Mouse (Mus musculus) layer of hippocampus, adult 18-20 months (tissue): ENCODE measurements at regions not wholly inside any gene's neighbourhood (a gene's known extent, or its start where the extent isn't known, plus 50 kb on each side); places are given as distances from the start of the nearest gene placed in this dataset.
A peak's percentile ranks its signal among the peaks of the same experiment; 100 is the strongest.

ENCODE experiments used
- DNase-seq, 2 experiments: peaks; one replicate each; pipeline ENCODE4 v3.0.0; 2022; ENCODE audit warnings: low spot score in 2 of 2

DNA sequence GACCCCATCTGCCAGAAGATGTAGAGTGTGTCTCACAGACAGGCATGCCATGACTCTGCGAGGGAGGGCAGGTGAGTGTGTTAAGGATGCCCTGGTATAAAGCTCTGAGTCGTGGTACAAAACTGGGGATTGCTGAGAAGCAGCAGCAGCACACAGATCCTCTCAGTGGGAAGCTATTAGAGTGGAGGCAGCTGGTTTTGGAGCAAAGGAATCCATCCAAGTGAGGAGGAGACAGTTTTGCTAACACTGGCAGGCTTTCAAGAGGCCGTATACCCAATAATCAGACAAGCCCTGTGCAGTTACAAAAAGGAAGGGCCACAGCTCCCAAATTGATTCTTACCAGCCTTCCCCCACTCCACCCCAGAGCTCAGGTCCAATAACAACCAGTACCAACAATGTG lies 170.4 kb upstream of the AI593442 start:
- DNase-seq, result peak; percentile 44 to 77

DNA sequence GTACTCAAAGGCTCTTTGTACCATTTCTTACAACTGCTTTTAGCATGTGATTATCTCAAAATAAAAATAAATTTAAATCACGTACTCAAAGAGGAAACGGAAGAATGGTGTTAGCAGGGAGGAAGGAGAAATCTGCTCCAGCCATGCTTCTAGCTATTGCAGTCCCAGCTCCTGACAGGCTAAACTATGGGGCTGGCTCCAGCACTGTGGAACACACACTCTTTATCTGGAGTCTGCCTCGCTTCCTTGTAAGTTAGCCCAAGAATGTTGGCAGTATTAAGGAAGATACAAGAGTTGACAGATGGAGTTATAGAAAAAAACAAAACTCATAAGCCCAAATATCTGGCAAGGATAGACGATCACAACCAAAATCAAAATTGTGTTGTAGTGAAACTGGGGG lies 161.5 kb upstream of the AI593442 start:
- DNase-seq, result peak in 1 of 2 experiments; percentile 39

DNA sequence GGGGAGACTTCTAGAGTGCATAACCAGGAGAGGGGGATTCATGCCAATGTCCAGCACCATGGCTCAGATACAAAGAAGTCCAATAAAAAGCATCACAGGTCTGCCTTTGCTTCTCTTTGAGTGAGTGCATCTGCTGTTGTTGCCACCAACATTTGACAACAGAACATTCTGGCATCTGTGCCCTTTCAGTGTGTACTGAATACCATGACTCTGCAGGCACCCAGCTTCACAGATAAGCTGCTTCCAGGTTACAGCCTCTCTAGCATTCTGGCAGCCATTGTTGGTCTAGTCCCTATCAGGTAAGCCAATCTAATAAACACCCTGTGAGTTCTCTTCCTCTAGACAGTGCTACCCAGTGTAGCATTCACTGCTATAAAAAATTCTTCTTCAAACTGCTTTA lies 160.4 kb upstream of the AI593442 start:
- DNase-seq, result peak in 1 of 2 experiments; percentile 36

DNA sequence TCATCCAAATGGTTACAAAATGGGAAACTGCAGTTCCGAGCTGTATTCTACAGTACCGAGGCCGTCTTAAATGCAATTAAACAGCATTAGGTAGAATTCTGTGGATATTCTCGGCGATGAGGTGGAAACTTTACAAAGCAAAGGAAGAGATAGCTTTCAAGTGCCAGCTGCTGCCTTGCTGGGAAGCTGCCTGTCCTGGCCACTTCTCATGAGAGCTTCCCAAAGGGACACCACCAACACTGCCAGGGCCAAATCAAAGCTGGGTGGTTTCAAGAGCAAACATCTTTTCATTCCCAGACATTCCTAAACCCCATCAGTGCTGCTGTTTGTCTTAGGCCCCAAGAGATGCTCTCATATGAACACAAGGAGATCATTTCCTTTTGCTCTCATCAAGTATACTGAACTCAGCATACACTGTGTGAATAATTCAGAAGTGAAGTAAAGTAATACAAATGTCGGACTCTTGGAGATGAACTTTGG lies 156.6 kb upstream of the AI593442 start:
- no peak for DNase-seq

DNA sequence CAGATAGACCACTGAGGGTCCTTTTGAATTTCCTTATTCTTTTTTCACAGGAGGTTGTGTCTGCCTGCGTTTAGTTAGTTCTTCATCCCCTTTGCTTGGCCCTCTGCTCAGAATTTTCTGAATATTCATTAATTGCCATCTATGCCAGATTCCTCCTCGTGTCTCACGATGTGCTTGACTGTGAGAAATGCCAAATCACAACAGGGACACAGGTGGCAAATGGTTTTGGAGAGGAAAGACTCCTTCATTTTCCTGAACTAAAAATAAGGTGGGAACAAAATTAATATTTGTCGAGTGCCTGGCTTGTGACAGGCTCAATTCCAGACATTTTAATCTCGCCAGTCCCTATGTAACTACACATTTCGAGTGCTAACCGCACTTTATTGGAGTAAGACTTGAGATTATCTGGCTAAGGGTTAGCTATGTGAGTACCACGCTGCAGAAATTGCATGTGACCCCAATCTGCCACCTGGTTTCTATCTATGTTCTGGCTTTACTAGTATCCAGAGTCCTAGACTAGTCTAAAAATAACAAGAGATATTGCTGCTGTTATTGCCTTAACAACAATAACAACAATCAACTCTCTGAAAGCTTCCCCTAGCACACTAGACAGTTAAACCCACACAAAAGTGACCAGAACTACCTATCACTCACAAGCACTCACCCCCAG lies 156.0 kb upstream of the AI593442 start:
- DNase-seq, result no peak

DNA sequence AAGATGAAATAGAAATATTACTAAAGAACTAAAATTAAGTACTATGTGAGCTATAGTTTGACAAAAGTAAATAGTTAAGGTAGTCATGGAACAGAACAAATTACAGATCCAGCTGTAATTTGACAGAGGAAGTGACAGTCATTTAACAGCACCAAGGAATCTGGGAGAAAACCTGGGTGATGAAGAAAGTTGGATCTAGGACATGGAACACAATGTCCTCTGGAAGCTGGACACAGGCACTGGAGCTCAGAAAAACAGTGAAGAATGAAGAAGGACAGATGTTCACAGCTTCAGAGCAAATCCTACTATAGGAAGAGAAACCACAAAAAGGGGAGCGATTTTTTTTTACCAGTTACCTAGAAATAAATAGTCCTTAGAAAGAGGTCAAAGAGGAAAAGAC lies 147.2 kb upstream of the AI593442 start:
- DNase-seq, result no peak

DNA sequence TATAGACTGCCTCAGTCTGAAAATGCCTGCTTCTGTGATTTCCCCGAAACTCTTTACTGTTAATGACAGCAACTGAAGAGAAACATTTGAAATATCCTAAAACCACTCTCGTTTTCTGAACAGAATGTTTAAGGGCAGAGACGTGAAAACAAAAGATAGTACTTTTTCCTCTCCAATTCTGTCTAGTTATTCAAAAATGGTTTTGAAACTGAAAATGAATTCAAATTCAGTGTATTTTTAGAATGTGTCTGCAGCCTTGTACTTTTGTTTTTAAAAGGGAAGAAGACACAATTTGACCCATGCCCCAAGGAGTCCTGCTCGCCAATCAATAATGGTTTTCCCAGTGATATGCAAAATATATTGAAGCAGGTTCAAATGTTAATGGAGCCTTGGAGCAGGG lies 136.7 kb upstream of the AI593442 start:
- no peak for DNase-seq

DNA sequence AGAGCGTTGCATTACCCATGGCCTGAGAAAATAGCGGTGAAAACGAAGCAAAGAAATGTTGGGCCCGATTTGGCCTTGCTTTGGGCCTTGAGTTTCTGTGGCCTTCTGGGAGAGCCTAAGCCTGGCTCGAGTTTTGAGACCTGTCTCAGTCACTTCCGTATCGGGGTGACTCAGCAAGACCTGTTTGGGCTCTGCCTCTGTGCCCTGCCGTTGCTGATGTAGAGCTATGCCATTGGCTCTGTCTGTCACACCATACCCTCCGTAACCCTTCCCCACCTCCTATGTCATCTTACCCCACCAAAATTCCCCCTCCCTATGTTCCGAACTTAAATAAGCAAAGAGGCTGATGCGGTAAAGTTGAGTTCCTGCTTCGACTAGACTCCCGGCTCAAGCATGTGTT lies 123.4 kb upstream of the AI593442 start:
- DNase-seq, result no peak

DNA sequence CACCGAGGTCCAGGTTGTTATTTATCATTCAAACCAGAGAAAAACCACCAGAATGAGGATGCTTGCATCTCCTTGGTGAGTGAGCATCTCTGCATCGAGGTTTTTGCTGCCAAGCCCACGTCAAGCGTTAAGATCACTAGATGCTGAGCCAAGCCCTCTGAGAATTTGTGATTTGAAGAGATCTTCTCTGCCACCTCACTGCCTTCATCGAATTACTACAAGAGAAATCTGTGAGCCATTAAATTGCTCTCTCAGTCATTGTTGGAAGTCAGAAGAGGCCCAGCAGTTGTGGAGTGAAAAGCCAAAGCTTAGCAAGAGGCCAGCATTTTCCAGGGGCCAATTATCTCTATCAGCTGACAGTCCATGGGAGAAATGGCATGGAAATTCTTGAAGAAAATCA lies 122.2 kb upstream of the AI593442 start:
- DNase-seq, result no peak

DNA sequence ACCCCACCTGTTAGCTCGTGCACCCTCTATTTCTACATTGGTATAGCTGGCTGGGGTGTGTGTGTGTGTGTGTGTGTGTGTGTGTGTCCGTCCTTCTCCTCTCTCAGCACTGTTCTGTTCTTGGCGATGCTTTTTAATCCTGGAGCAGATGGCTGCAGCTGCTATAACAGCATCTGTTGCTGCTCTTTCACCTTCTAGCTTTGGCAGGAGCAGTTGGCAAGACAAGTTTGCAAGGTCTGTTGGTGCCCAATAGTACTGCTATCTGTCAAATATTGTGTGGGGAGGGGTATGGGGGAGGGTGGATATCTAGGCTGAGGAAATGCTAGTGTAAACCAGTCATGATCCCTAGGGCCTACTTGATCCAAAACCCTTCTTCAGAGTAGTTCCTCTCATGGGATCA lies 120.9 kb upstream of the AI593442 start:
- DNase-seq, result no peak

DNA sequence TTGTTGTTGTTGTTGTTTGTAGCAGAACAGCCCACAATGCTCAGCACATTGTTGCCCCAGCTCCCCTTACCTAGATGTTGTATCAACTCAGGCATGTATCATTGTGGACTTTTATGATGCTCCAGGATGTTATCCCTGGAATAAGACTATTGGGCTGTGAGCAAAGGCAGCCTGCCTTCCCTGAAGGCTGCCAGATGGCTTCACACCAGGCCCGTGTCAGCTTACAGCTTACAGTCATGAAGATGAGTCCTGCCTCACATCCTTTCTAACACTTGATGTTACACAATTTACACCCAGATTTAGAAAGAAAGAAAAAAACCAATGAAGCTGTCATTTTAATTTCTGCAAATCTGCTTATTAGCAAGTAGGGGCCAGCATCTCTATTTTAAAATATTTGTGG lies 113.0 kb upstream of the AI593442 start:
- peak in 1 of 2 experiments; percentile 39 for DNase-seq

DNA sequence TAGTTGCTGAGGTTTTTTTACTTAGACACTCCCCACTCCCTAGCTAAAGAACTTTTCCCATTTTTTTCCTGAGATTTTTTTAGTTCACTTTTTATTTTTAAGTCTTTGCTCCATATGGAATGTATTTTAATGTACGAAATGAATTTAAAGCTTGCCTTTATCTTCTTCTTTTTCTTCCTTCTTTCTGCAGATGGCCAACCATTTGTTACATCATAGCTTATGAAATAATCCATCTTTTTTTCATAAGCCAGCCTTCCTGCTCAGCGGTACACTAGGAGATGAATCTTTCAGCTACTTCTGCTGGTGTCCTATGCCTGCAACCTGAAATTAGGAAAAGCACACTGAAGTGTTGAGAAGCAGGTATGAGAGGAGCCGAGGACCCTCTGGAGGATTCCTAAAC lies 102.9 kb upstream of the AI593442 start:
- DNase-seq, result no peak

DNA sequence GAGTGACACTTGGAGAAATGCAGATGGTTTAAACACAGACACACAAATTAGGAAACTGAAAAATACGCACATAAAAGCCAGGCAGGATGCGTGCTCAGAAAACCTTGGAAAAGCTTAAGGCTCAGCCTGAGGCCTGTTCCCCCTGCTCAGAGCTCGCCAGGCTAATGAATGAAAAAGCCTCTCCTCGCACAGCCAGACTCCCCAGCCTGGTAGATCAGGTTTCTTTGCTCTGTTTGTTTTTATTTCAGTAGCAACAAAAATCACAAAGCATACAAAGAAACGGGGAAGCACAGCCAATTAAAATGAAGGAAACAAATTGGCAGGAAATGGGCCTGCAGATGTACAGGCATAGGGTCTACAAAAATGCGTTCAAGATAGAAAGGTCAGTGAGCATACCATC lies 97.0 kb upstream of the AI593442 start:
- no peak for DNase-seq

DNA sequence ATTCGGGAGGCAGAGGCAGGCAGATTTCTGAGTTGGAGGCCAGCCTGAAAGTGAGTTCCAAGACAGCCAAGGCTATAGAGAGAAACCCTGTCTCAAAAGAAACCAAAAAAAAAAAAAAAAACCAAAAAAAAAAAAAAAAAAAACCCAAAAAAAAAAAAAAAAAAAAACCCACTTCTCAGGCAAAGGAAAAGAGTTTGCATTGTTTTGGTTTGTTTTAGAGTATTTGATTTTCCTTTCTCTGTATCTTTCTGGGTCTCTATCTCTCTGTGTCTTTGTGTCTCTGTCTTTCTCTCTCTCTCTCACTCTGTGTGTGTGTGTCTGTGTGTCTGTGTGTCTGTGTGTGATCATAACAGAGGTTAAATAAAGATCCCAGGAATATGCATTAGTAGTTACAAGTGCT lies 95.7 kb upstream of the AI593442 start:
- no peak for DNase-seq

DNA sequence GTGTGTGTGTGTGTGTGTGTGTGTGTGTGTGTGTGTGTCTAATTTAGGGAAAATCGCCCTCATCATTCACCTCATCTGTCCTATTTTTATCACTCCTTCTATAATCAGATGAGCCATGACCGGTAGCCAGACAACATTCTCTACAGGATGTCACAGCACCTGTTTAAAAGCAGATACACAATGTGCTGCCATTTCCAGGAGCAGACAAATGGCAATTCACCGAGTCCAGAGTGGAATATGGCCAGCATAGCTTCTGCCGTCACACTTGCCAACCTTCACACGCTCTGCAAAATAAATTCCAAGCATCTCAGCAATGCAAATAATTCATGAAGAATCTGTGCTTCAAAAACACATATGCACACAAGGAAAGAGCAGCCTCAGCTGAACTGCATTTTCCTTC lies 88.5 kb upstream of the AI593442 start:
- DNase-seq, result peak in 1 of 2 experiments; percentile 65

DNA sequence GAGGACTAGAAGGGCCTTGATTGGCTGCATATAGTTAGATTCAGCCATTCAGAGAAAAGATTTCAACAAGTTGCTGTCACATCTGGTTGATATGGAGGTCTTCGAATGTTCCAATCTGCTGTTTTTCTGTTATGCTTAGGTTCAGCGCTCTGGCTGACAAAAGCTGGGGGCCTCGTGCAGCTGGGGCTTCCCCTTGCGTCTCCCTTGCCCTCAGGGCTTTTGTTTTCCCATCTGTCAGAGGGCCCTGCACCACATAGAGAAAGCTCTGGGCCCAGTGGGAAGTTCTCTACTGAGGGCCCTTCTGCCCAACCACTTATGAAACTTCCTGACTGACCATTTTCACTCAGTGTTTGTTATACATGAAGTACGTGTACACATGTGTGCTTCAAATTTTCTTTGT lies 86.2 kb upstream of the AI593442 start:
- DNase-seq, result no peak

DNA sequence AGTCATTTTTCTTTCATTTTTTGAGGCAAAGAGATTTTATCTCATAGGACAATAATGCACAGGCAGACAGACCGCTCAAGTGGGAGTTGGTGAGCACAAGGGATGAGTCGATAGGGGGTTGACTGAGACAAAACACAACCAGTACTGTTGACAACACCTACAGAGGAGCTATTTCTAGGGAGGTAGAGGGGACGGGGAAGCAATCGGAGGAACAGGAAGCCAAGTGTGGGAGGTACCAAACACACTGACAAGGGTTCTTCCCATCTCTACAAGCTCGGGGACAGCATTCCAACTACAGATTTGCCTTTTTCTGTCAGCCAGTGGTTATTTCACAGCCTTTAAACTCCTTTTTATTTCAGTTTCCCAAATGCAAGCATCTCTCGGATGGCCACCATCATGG lies 83.3 kb upstream of the AI593442 start:
- DNase-seq, result peak; percentile 53 to 83

DNA sequence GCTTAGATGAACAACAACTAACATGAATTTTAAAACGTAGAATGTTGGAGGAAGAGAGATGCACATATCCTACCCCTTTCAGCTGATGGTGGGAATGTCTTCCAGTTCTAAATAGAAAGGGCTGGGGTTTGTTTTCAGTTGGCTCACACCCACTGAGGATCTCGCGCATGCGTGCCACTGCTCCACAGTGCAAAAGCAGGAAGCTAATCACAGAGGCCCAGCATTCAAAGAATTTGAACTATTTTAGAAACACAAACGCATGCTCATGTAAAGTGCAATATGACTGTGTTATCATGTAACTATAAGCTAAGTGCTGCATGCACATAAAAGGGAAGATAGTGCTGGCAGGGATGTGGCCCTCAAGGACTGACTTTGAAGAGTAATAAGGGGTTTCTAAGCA lies 81.7 kb upstream of the AI593442 start:
- DNase-seq, result no peak

DNA sequence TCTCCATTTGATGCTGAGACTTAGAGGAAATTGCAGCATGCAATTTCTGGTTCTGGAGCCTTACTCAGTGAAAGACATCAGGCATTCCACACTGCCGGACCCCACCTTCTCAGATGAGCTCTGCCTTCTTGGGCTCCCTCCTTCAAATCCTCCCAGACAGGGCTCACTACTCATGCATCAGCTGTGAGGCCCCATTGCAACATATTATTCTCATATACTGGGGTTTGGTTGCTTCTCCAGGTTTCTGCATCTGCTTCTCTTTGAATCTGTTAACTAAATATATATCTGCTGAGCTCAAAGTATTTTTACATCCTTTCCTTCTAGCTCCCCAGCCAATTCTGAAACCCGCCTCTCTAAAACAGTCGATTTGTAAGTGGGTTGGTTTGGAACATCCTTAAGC lies 68.8 kb upstream of the AI593442 start:
- DNase-seq, result no peak

DNA sequence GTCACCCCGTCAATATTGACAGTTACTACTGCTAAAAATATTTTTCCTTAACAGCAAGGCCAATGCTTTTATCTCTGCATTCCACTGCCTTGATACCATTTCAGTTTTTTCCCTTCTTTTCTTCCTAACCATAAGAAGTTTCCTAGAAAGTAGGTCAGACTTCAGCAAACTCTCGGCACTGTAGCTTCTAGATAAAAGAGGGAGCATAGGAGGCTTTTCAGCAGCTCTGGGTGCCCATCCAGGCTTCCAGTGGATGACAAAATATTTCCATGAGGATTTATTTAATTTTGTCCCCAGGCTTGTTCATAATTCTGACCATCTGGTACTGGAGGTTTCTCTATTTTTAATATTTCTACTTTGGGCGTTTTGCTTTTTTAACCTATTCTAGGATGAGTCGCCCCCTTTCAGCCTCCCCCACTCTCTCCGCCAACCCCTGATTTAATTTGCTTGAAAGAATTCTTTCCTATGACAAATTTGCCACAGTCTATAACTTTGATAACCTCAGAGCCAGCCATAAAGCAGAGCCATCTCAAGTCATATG lies 59.0 kb upstream of the AI593442 start:
- peak in 1 of 2 experiments; percentile 24 for DNase-seq
